Mouse (Mus musculus) intestine, embryonic 16.5 days (tissue): ENCODE measurements around the gene Hk2. TPM values are rescaled to one million over a fixed set of nuclear protein-coding genes. Genes with fewer than 3 reads are reported as not detected.
"Not testable (repeated sequence)": the region's sequence is repeated elsewhere in the genome, so short reads cannot be mapped to it uniquely, and the experiment has no call there.

Source experiments
- ATAC-seq: fragments of 200-750 bp; cut with Nextera tagmentation; 2 replicates; pipeline ENCODE4 v1.8.0; 2017; ENCODE audit warnings: moderate TSS enrichment, moderate library complexity
- H3K27ac ChIP-seq: fragments of 300-500 bp; sonication (generic); 2 replicates; pipeline ENCODE4 v1.5.1; 2014; ENCODE audit warnings: mild to moderate bottlenecking, low read length
- H3K27me3 ChIP-seq: fragments of 300-500 bp; sonication (generic); replicated peaks from 2 replicates; pipeline ENCODE4 v1.6.1; 2014; ENCODE audit warnings: low read length, control low read depth, mixed read lengths; ENCODE audit not compliant: control insufficient read depth, insufficient read depth
- H3K36me3 ChIP-seq: fragments of 300-500 bp; sonication (generic); 2 replicates; pipeline ENCODE4 v1.6.1; 2014; ENCODE audit warnings: low read length, control low read depth; ENCODE audit not compliant: control insufficient read depth, insufficient read depth
- H3K4me1 ChIP-seq: fragments of 300-500 bp; sonication (generic); 2 replicates; pipeline ENCODE4 v1.6.1; 2014; ENCODE audit warnings: low read length, control low read depth, mixed read lengths; ENCODE audit not compliant: control insufficient read depth, insufficient read depth
- H3K4me2 ChIP-seq: fragments of 300-500 bp; sonication (generic); 2 replicates; pipeline ENCODE4 v1.6.1; 2014; ENCODE audit warnings: low read depth, low read length, control low read depth
- H3K4me3 ChIP-seq: fragments of 300-500 bp; sonication (generic); 2 replicates; pipeline ENCODE4 v1.5.1; 2014; ENCODE audit warnings: mild to moderate bottlenecking, low read length
- H3K9ac ChIP-seq: fragments of 300-500 bp; sonication (generic); 2 replicates; pipeline ENCODE4 v1.6.1; 2014; ENCODE audit warnings: low read depth, low read length
- H3K9me3 ChIP-seq: fragments of 300-500 bp; sonication (generic); 2 replicates; pipeline ENCODE4 v1.6.1; 2016; ENCODE audit warnings: low read length, control low read depth; ENCODE audit not compliant: control insufficient read depth
- WGBS: fragments of 180-500 bp; shearing (Covaris S2); extraction: QIAGEN DNeasy Blood & Tissue Kit; methylation state at CpG from one replicate; pipeline ENCODE4 v1.1.7; 2014; 5-methylcytosine and 5-hydroxymethylcytosine counted together
- polyA plus RNA-seq: library from polyadenylated mRNA; unstranded; fragments of >200 nt; fragmentation: Nextera tagmentation; extraction: Ambion mirVana; gene quantifications from 2 replicates; pipeline ENCODE4 v1.2.1, GENCODE M21; 2015

Gene Hk2
- polyA plus RNA-seq, 1 experiment from 2014 or later: 18.0 TPM

DNA sequence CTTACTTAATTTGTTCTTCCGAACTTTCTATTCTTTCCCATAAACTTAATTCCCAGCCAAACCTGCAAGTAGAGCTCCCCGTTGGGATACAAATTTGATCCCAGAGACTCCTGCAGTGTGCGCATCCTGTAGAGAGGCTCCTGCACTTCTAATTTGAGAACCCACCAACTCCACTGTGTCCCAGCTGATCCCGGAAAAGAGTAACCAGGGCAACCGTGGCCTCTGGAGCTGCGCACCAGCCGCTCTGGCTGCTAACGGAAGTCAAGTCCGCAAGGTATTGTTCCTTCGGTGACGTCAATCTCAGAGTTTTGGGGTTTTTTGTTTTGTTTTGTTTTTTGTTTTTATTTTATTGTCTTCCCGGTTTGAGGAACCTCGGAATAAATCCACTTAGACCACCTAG is 79.6 kb downstream of the Hk2 start:
- Histone ChIP-seq H3K27me3 (no peaks in the 10 kb centered on the region), H3K27ac (no peak overlapping the region), H3K9ac (no peak overlapping the region), H3K4me1 (no peaks in the 10 kb centered on the region), H3K36me3 (no peaks in the 10 kb centered on the region), H3K4me3 (no peak overlapping the region), H3K9me3 (no peaks in the 10 kb centered on the region), H3K4me2 (no peak overlapping the region)
- 45% methylated on average over 13 of the region's 13 CpGs for WGBS
- ATAC-seq: no peak

GRCm38 (mm10) chr6:82689474-82689873 is 84.8 kb downstream of the Hk2 start:
- Histone ChIP-seq H3K36me3 (no peaks in the 10 kb centered on the region), H3K4me3 (no peak overlapping the region), H3K4me2 (no peak overlapping the region), H3K9ac (no peak overlapping the region), H3K27me3 (no peaks in the 10 kb centered on the region), H3K9me3 (no peaks in the 10 kb centered on the region), H3K4me1 (no peaks in the 10 kb centered on the region), H3K27ac (no peak overlapping the region)
- 83% methylated on average over 4 of the region's 4 CpGs for WGBS
- ATAC-seq: no peak

DNA sequence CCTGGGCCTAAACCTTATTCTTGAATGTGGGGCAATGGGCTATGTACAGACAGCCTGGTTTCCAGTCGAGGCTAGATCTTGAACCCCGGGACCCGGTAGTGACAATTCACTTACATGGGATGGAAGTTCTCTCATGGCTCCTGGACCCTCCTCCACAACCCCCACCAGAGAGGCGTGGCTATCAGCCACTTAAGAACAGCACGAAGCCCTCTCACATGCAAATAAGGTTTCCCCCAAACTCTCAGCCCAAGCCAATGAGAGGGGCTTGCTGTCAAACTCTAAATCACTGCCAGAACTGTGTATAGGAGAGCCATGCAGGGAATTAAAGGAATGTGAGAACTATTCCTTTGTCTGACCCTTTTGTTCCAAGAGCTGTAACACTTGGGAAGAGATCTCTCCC is 85.7 kb downstream of the Hk2 start:
- H3K9me3 ChIP-seq, H3K9ac ChIP-seq, H3K4me1 ChIP-seq, H3K27ac ChIP-seq, H3K4me2 ChIP-seq, ATAC-seq, H3K36me3 ChIP-seq, H3K4me3 ChIP-seq, H3K27me3 ChIP-seq: not testable (repeated sequence)
- 67% methylated on average over 5 of the region's 5 CpGs for WGBS

- Histone ChIP-seq H3K4me3 (no peak overlapping the region), H3K9me3 (no peaks in the 10 kb centered on the region), H3K36me3 (no peaks in the 10 kb centered on the region), H3K27me3 (no peaks in the 10 kb centered on the region), H3K9ac (no peak overlapping the region), H3K27ac (no peak overlapping the region), H3K4me1 (no peaks in the 10 kb centered on the region), H3K4me2 (no peak overlapping the region)
- ATAC-seq: no peak
Measured at GRCm38 (mm10) chr6:82684136-82684535, 90.1 kb downstream of the Hk2 start.

GRCm38 (mm10) chr6:82679286-82679685 is 95.0 kb downstream of the Hk2 start:
- not testable (repeated sequence) for H3K4me2 ChIP-seq, H3K27me3 ChIP-seq, H3K36me3 ChIP-seq, H3K4me1 ChIP-seq, H3K9ac ChIP-seq, H3K9me3 ChIP-seq, H3K27ac ChIP-seq, ATAC-seq, H3K4me3 ChIP-seq
- WGBS: 80% methylated on average over 2 of the region's 2 CpGs

- WGBS: 81% methylated on average over 3 of the region's 3 CpGs
- not testable (repeated sequence) for H3K27me3 ChIP-seq, H3K4me3 ChIP-seq, H3K4me1 ChIP-seq, H3K36me3 ChIP-seq, H3K9me3 ChIP-seq, H3K4me2 ChIP-seq, ATAC-seq, H3K27ac ChIP-seq, H3K9ac ChIP-seq
Measured at GRCm38 (mm10) chr6:82677629-82678028, 96.6 kb downstream of the Hk2 start.

Other genes starting within 250 kb of the Hk2 start
- 80.1 and 82.6 TPM in 2 replicates for gene Pole4, start 69.1 kb downstream of the Hk2 start, polyA plus RNA-seq
- 1.2 and 1.5 TPM in 2 replicates for gene Sema4f, start 165.3 kb upstream of the Hk2 start, polyA plus RNA-seq
- gene M1ap, start 172.4 kb upstream of the Hk2 start, polyA plus RNA-seq: 0.34 and 0.62 TPM in 2 replicates